Mouse (Mus musculus) adipose tissue, adult 10 weeks (tissue): ENCODE data around the gene Gcc1. TPM values are rescaled to one million over a fixed set of nuclear protein-coding genes. Genes with fewer than 3 reads are reported as not detected.

ENCODE experiments used
- polyA plus RNA-seq: library from polyadenylated mRNA; stranded (reverse); fragments of 350-450 nt; fragmentation: Illumina TruSeq; extraction: RNeasy Lipid Tissue Mini Kit (QIAGEN cat#74804); gene quantifications from one replicate; pipeline ENCODE4 v1.2.3, GENCODE M21; 2014; ENCODE audit warnings: low read depth, low replicate concordance

Gcc1 gene
- 15.4 TPM for polyA plus RNA-seq

GRCm38 (mm10) chr6:28428290-28428689, at the start of gene Gcc1:
TSS of gene Gcc1 (minus strand) at chr6:28428390.

DNA sequence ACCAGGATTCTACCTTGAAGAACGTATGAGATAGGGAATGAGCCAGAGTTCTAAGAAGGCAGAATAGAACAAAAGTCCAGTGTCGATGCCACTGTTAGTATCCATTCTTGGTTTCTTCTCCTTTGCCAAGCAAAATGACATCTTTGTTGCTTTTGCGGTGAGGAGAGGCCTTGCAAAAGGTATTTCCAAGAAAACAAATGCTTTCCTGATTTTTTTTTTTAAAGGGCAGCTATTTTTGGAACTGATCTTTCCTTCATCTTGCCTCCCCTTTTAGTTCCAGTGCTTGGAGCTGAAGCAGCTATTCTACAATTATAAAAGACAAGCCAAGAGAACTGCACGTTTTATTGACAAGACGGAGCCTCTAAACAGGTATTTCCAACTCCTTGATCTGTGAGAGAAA, 46.6 kb upstream of the Gcc1 start, which contains the start of gene Snd1:
Gene Snd1 (plus strand): TSS at position 301 of the 400 bp plus-strand sequence.

DNA sequence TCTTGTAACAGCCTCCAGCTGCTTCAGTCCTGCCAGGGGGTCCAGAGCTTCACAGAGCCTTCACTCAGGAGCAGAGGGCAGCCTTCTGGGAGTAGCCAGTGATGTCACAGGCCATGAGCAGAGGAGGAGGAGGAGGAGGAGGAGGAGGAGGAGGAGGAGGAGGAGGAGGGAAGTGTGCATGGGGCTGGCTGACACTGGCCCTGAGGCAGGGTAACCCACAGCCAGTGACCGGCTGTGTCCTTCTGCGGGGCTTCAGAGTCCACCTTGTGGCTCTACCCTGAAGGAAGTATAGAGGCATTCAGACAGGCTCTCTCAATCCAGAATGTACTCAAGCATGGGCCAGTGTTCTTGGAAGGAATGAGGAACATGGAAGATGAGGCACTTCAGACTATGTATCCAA, 21.1 kb upstream of the Gcc1 start, which contains the start of gene Pax4:
Gene Pax4 (minus strand): TSS at position 101 of the 400 bp plus-strand sequence.

GRCm38 (mm10) chr6:28427096-28427839, 922 bp downstream of the Gcc1 start, which contains the start of gene Fscn3:
TSS of gene Fscn3 (plus strand) at chr6:28427789.

GRCm38 (mm10) chr6:28423313-28423712, 4.9 kb downstream of the Gcc1 start, which contains the start of gene Arf5:
TSS of gene Arf5 (plus strand) at chr6:28423560.

GRCm38 (mm10) chr6:28397681-28398203, 30.4 kb downstream of the Gcc1 start, which contains the start of gene Zfp800:
TSS of gene Zfp800 (minus strand) at chr6:28398005.

Other genes starting within 250 kb of the Gcc1 start
- 10.3 TPM for gene Zfp800, start 30.4 kb downstream of the Gcc1 start, polyA plus RNA-seq
- 120 TPM for gene Arf5, start 4.8 kb downstream of the Gcc1 start, polyA plus RNA-seq
- 6.2 TPM for gene Fscn3, start 601 bp downstream of the Gcc1 start, polyA plus RNA-seq
- not detected for gene Pax4, start 21.0 kb upstream of the Gcc1 start, polyA plus RNA-seq
- 107 TPM for gene Snd1, start 46.7 kb upstream of the Gcc1 start, polyA plus RNA-seq